In the genomic region with DNA sequence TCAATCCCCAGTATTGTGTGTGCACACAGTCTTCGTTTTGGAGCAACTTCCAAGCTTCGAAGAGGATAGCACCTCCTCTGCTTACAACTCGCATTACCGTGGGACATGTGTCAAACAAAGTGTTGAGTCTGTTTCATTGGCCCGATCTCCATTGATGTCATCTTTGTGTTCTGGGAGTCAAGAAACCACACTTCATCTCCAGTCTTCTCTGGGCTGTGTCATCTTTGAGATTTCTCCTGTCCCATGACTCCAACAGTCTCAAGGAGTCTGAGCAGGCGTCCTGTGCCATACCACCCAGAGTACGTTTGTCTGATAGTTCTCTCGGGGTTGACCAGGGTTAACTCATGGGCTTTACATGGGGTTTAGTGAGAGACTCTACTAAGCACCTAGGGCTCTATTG, we compare ENCODE assay signal across 30 mouse cellular contexts.
"Had no signal": no experiment of that assay in that cellular context is flagged by ENCODE, and none has a peak within 500 bp of the region (broad histone marks: within the 10 kb centered on the region; RNA-seq: fewer than 3 reads in every experiment).

No protein-coding gene starts in this region.

- DNase-seq: heart, postnatal 10 days; heart, postnatal 14 days; heart, postnatal 4 days; kidney, adult 11 months; kidney, adult 18-20 months; kidney, adult 2 months; kidney, adult 8-10 months; kidney, adult 9 months; kidney, postnatal 10 days; kidney, postnatal 14 days; kidney, postnatal 25 days; kidney, postnatal 36 days; kidney, postnatal 4 days; layer of hippocampus, adult 9-11 months; layer of hippocampus, postnatal 36 days had no signal

- H3K27ac ChIP-seq: heart, embryonic 10.5 days; heart, embryonic 13.5 days; heart, embryonic 15.5 days; hindbrain, embryonic 10.5 days; hindbrain, embryonic 12.5 days; hindbrain, embryonic 13.5 days; hindbrain, embryonic 14.5 days; hindbrain, embryonic 15.5 days; hindbrain, postnatal 0 days; intestine, embryonic 15.5 days; kidney, embryonic 15.5 days; kidney, postnatal 0 days; left cerebral cortex, adult 2 months had no signal

- H3K27me3 ChIP-seq: heart, embryonic 12.5 days; heart, embryonic 13.5 days; heart, embryonic 15.5 days; hindbrain, embryonic 12.5 days; hindbrain, embryonic 13.5 days; hindbrain, embryonic 15.5 days; intestine, embryonic 15.5 days; kidney, embryonic 15.5 days had no signal

- H3K4me1 ChIP-seq: hindbrain, embryonic 10.5 days; hindbrain, embryonic 12.5 days; hindbrain, embryonic 15.5 days; intestine, embryonic 15.5 days had no signal

- H3K4me3 ChIP-seq: heart, embryonic 10.5 days; heart, embryonic 12.5 days; heart, embryonic 13.5 days; heart, embryonic 15.5 days; hindbrain, embryonic 10.5 days; hindbrain, embryonic 12.5 days; hindbrain, embryonic 13.5 days; hindbrain, embryonic 15.5 days; intestine, embryonic 15.5 days; kidney, embryonic 15.5 days; layer of hippocampus, adult 2 months; left cerebral cortex, adult 2 months had no signal

- H3K36me3 ChIP-seq: heart, embryonic 10.5 days; heart, embryonic 12.5 days; heart, embryonic 13.5 days; heart, embryonic 15.5 days; hindbrain, embryonic 10.5 days; hindbrain, embryonic 12.5 days; hindbrain, embryonic 13.5 days; hindbrain, embryonic 15.5 days; intestine, embryonic 15.5 days; kidney, embryonic 15.5 days had no signal
